Mouse (Mus musculus) limb, embryonic 15.5 days (tissue): ENCODE results near the gene Hist2h3c1. TPM values are rescaled to one million over a fixed set of nuclear protein-coding genes. Genes with fewer than 3 reads are reported as not detected.
"Not testable (repeated sequence)": the region's sequence is repeated elsewhere in the genome, so short reads cannot be mapped to it uniquely, and the experiment has no call there.

Experiments
- ATAC-seq: fragments of 200-750 bp; cut with Nextera tagmentation; 2 replicates; pipeline ENCODE4 v1.8.0; 2017; ENCODE audit warnings: low read depth, moderate TSS enrichment; ENCODE audit not compliant: insufficient number of reproducible peaks, low FRiP score, low TSS enrichment
- H3K27ac ChIP-seq: fragments of 300-500 bp; sonication (generic); 2 replicates; pipeline ENCODE4 v1.5.1; 2015; ENCODE audit warnings: moderate library complexity, mild to moderate bottlenecking, inconsistent platforms
- H3K27me3 ChIP-seq: fragments of 300-500 bp; sonication (generic); 2 replicates; pipeline ENCODE4 v1.6.1; 2015; ENCODE audit warnings: inconsistent platforms
- H3K36me3 ChIP-seq: fragments of 300-500 bp; sonication (generic); 2 replicates; pipeline ENCODE4 v1.6.1; 2015; ENCODE audit warnings: inconsistent platforms
- H3K4me1 ChIP-seq: fragments of 300-500 bp; sonication (generic); 2 replicates; pipeline ENCODE4 v1.6.1; 2015; ENCODE audit warnings: inconsistent platforms
- H3K4me2 ChIP-seq: fragments of 300-500 bp; sonication (generic); 2 replicates; pipeline ENCODE4 v1.6.1; 2015; ENCODE audit warnings: mild to moderate bottlenecking, inconsistent platforms
- H3K4me3 ChIP-seq: fragments of 300-500 bp; sonication (generic); 2 replicates; pipeline ENCODE4 v1.5.1; 2015; ENCODE audit warnings: mild to moderate bottlenecking, inconsistent platforms
- H3K9ac ChIP-seq: fragments of 300-500 bp; sonication (generic); 2 replicates; pipeline ENCODE4 v1.6.1; 2015; ENCODE audit warnings: inconsistent platforms
- H3K9me3 ChIP-seq: fragments of 300-500 bp; sonication (generic); 2 replicates; pipeline ENCODE4 v1.6.1; 2016; ENCODE audit warnings: inconsistent platforms
- WGBS: fragments of 180-500 bp; shearing (Covaris S2); methylation state at CpG from one replicate; pipeline ENCODE4 v1.1.7; 2015; 5-methylcytosine and 5-hydroxymethylcytosine counted together
- polyA plus RNA-seq: library from polyadenylated mRNA; unstranded; fragments of >200 nt; fragmentation: Nextera tagmentation; extraction: Ambion mirVana; gene quantifications from 2 replicates; pipeline ENCODE4 v1.2.1, GENCODE M21; 2015

Hist2h3c1 gene
- polyA plus RNA-seq, 1 experiment from 2014 or later, result 0.13 TPM

DNA sequence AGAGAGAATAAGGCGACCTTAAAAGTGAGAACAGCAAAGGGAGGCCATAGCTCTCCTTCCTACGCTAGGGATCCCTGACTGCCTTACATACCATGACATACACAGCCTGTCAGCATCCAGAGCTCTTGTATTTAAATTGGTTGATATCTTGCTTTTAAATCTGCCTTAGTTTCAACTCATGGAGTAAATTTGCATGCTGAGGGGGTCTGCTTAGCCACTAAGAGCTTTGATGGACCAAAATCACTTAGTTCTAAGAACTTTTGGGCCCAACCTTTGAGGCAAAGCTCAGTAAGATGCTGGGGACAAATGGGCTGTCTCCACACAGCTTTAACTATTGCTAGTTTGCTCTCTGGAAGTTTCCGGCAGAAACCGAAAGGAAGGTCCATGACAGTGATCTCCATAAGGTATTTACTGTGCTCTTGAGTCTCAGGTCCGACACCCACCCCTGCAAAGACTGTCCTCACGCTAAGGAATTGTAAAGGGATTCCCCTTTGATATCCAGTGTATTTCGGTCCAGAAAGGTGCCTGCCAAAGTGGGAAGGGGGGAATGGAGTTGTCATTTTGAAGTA is 9.1 kb upstream of the Hist2h3c1 start:
- WGBS, result 19% methylated on average over 7 of the region's 7 CpGs

GRCm38 (mm10) chr3:96237904-96238511 is 8.5 kb upstream of the Hist2h3c1 start:
- WGBS, result under 1% methylated on average over 12 of the region's 12 CpGs
- ATAC-seq, result no peak
- H3K9ac ChIP-seq, result peak overlapping the region; percentile 26; the same call in 1 of the 2 replicates

More for the DNA sequence above, 9.1 kb upstream of the Hist2h3c1 start:
- peak overlapping the region; percentile 34; the same call in 1 of the 2 replicates for H3K27ac ChIP-seq
- no peak for ATAC-seq
- H3K4me1 ChIP-seq, result peaks cover 15% of the 10 kb centered on the region
- H3K36me3 ChIP-seq, result no peaks in the 10 kb centered on the region
- H3K27me3 ChIP-seq, result no peaks in the 10 kb centered on the region
- peak overlapping the region; percentile 43 for H3K4me2 ChIP-seq
- H3K9ac ChIP-seq, result peak overlapping the region; percentile 26; the same call in 1 of the 2 replicates
- H3K9me3 ChIP-seq, result no peaks in the 10 kb centered on the region
- H3K4me3 ChIP-seq, result peak overlapping the region; percentile 39

DNA sequence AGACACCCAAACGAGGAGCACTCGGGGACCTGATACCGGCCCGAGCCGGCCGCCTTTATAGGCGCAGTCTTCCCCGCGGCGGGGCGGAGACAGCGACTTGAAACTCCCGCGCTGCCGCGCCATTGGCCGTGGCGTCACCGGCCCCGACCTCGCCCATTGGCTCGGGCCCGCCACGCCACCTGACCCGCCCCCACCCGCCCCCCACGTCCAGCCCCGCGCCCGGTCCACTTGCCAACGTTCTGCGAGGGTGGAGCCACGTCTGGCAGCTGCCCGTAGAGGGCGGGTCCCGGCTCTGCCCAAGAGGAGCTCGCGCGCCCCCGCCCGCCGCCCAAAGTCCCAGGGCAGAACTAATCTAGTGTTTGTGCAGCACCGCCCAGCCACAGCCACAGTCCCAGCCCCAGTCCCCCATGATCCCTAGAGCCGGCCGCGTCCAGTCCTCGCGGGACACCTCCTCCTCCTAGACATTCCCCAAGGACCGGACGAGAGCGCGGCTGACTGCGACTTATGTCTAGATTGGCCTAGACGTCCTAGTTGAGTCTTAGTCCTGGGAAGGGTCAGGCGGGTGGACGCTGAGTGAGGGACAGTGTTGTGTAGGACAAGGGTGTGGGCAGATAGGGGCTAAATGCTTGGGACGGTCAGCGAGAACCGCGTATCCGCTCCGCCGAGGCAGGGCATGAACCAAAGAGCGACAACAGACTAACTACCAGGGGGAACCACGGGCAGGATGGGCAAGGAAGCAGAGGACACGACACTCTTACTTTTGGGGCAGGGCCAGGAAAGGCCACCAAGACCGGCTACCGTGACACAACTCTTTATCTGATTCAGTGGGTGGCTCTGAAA is 7.3 kb upstream of the Hist2h3c1 start, which contains the start of gene Hist2h3c2:
Hist2h3c2 (minus strand) TSS at position 174 of the 840 bp plus-strand sequence.
- Histone ChIP-seq H3K27ac (peak within 1 kb of the TSS; percentile 83), H3K4me2 (peak within 1 kb of the TSS; percentile 43), H3K4me1 (peaks cover 20% of the 10 kb centered on the region), H3K4me3 (peak within 1 kb of the TSS; percentile 39), H3K9ac (peak within 1 kb of the TSS; percentile 26; the same call in 1 of the 2 replicates)
- WGBS, result 4% methylated on average over 11 of the region's 68 CpGs
- not testable (repeated sequence) for H3K36me3 ChIP-seq, H3K9me3 ChIP-seq, H3K27me3 ChIP-seq
- peak; percentile 93 for ATAC-seq

More at GRCm38 (mm10) chr3:96237904-96238511, 8.5 kb upstream of the Hist2h3c1 start:
- Histone ChIP-seq H3K27me3 (no peaks in the 10 kb centered on the region), H3K9me3 (no peaks in the 10 kb centered on the region), H3K4me1 (peaks cover 15% of the 10 kb centered on the region), H3K36me3 (no peaks in the 10 kb centered on the region), H3K4me3 (peak overlapping the region; percentile 39), H3K4me2 (peak overlapping the region; percentile 43), H3K27ac (peak overlapping the region; percentile 34)

- peaks cover 23% of the 10 kb centered on the region for H3K4me1 ChIP-seq
- WGBS, result 4% methylated on average over 31 of the region's 85 CpGs
- H3K4me2 ChIP-seq, result peak within 1 kb of the TSS; percentile 45
- peak; percentile 88 for ATAC-seq
- H3K36me3 ChIP-seq, H3K27me3 ChIP-seq, H3K9me3 ChIP-seq: not testable (repeated sequence)
- H3K4me3 ChIP-seq, result peak within 1 kb of the TSS; percentile 35
- peak within 1 kb of the TSS; percentile 88 for H3K27ac ChIP-seq
- H3K9ac ChIP-seq, result 0 out of 2 replicates have a peak within 1 kb of the TSS, but pooled peaks have one; percentile 20
These were observed 6.3 kb upstream of the Hist2h3c1 start, which contains the start of gene Hist2h2aa2 for GRCm38 (mm10) chr3:96239949-96240798. Gene Hist2h2aa2 (minus strand): TSS chr3:96240276.

DNA sequence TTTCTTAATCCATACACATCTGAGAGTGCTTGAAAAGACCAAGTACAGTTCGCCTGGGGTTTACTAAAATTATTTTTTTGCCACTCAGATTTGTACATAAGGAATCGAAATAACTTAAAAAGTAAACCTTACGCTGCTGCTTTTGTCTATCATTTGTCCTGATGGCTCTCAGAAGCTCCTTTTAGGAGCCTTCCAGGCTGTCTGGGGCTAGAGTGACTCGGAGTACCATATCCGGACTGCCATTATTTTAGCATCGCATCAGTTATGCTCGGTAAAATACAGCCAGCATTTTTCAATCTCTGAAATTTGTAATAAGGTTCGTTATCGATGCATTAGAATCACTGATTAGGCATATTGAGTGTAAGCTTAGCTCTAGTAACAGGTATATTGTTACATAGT is 5.7 kb upstream of the Hist2h3c1 start:
- 73% methylated on average over 9 of the region's 9 CpGs for WGBS
- peak overlapping the region; percentile 88 for H3K27ac ChIP-seq

DNA sequence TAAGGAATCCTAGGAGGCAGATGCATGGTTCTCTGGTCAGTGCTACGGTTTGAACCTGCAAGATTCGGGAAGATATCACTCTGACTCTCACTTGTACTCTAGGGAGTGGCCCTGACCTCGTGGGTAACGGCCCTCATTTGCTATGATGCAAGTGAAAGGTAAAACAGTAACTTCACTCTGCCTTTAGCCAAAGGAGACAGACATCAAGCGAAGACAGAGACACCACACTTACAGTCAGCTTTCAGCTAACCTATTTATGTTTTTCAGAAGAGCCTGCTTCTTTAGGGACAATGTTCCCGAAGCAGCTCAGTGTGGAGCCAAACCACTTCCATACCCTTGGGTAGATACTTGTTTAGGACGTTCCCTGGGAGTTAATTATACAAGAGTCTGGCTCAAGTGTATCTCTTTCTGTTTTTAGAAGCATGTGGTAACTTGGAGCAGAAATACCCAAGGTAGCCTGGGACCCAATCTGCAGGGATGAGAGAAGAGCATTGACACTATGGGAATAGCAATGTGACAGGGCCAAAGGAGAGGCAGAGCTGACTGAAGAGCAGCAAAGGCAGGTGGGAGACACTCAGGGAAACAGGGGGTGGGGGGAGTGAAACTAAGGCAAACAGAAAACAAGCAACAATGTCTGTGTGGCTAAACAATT is 2.4 kb upstream of the Hist2h3c1 start:
- peak overlapping the region; percentile 74 for H3K9ac ChIP-seq
- no peaks in the 10 kb centered on the region for H3K36me3 ChIP-seq
- peak overlapping the region; percentile 50 for H3K4me3 ChIP-seq
- H3K4me2 ChIP-seq, result peak overlapping the region; percentile 47
- H3K9me3 ChIP-seq, result no peaks in the 10 kb centered on the region
- 76% methylated on average over 7 of the region's 7 CpGs for WGBS
- peaks cover 21% of the 10 kb centered on the region for H3K4me1 ChIP-seq
- no peak for ATAC-seq
- H3K27me3 ChIP-seq, result no peaks in the 10 kb centered on the region
- peak overlapping the region; percentile 98 for H3K27ac ChIP-seq

More for the DNA sequence above, 5.7 kb upstream of the Hist2h3c1 start:
- Histone ChIP-seq H3K4me3 (peak overlapping the region; percentile 28; the same call in 1 of the 2 replicates), H3K27me3 (no peaks in the 10 kb centered on the region), H3K36me3 (no peaks in the 10 kb centered on the region), H3K4me1 (peaks cover 23% of the 10 kb centered on the region), H3K4me2 (peak overlapping the region; percentile 45), H3K9me3 (no peaks in the 10 kb centered on the region), H3K9ac (0 out of 2 replicates have a peak overlapping the region, but pooled peaks have one; percentile 20)
- no peak for ATAC-seq

DNA sequence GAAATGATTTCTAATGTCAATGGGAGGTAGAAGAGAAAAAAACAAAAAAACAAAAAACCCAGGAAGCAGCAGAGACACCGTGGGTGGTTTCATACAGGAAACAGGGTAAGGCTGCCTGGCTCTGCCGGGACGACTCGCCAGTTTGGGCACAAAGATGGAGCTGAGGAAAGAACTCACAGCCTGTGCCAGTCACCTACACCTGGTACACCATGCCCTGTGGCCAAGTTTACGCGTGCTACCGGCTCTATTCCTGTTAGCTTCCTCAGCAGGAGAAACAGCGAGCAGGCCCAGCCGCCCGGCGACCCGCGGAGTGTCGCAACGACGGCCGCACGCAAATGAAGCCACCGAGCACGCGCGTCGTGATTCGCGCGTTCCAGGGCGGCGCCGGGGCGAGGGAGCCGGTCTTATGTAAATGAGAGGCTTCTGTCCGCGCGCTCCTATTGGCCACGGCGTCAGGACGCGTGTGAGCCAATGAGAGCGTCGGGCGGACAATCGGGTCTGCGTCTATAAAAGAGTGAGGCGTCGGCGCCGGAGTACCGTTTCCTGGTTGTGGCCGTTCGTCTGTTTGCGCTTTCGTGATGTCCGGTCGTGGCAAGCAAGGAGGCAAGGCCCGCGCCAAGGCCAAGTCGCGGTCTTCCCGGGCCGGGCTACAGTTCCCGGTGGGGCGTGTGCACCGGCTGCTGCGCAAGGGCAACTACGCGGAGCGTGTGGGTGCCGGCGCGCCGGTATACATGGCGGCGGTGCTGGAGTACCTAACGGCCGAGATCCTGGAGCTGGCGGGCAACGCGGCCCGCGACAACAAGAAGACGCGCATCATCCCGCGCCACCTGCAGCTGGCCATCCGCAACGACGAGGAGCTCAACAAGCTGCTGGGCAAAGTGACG is 1.2 kb upstream of the Hist2h3c1 start, which contains the start of gene Hist2h2aa1:
Hist2h2aa1 (plus strand) TSS at position 495 of the 884 bp plus-strand sequence.
- Histone ChIP-seq H3K4me1 (peaks cover 22% of the 10 kb centered on the region), H3K27ac (peak within 1 kb of the TSS; percentile 98), H3K9ac (peak within 1 kb of the TSS; percentile 74), H3K4me2 (peak within 1 kb of the TSS; percentile 47), H3K4me3 (peak within 1 kb of the TSS; percentile 50)
- under 1% methylated on average over 34 of the region's 88 CpGs for WGBS
- H3K9me3 ChIP-seq, H3K27me3 ChIP-seq, H3K36me3 ChIP-seq: not testable (repeated sequence)
- peak; percentile 90 for ATAC-seq

GRCm38 (mm10) chr3:96246018-96246417 is 467 bp upstream of the Hist2h3c1 start:
- peak overlapping the region; percentile 75 for H3K27ac ChIP-seq
- H3K4me1 ChIP-seq, result peaks cover 19% of the 10 kb centered on the region
- not testable (repeated sequence) for ATAC-seq, H3K9me3 ChIP-seq, H3K9ac ChIP-seq, H3K27me3 ChIP-seq, H3K36me3 ChIP-seq
- H3K4me2 ChIP-seq, result 0 out of 2 replicates have a peak overlapping the region, but pooled peaks have one; percentile 31
- WGBS, result under 1% methylated on average over 10 of the region's 21 CpGs
- H3K4me3 ChIP-seq, result peak overlapping the region; percentile 34

DNA sequence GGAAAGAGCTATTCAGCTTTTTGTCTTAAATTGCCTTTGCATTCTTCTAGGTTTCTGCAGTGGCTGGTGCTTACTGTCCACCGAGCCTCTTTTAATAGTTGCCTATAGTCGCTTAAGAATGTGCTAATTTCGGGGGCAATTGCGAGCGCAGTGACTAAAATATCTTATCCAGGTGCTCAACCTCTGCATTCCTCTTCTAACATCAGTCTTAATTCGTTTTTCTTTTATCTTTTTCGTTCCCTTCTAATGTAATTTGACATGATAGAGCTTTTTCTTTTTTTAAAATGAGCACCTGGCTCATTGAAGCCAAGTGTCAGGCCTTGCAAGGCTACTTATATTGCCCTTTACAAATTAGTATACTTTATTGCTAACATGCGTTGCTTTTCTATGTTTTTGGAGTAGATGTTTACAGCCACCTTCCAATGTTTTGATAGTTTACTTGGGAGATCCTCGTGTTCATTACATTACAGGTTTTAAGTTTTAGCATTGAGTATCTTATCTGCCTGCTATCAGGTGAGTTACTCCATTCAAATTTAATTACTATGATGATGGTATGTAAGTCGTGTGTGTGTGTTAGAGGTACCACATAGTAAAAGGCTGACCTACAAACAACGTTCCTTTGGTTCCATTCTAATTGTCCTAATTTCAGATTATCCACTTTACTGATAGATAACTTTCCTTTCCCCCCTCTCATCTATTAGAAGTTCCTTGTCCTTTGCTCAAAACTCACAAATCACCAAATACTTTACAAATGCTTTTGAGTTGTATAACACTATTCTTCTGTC is 1.1 kb downstream of the Hist2h3c1 start:
- no peak for ATAC-seq
- 4% methylated on average over 11 of the region's 11 CpGs for WGBS

More for the DNA sequence above, 1.1 kb downstream of the Hist2h3c1 start:
- Histone ChIP-seq H3K9ac (peak overlapping the region; percentile 29; the same call in 1 of the 2 replicates), H3K9me3 (no peaks in the 10 kb centered on the region), H3K36me3 (no peaks in the 10 kb centered on the region), H3K4me3 (peak overlapping the region; percentile 38), H3K4me2 (peak overlapping the region; percentile 37), H3K4me1 (peaks cover 19% of the 10 kb centered on the region), H3K27ac (peak overlapping the region; percentile 22; the same call in 1 of the 2 replicates), H3K27me3 (no peaks in the 10 kb centered on the region)
